Mouse (Mus musculus): ENCODE results near the gene Gp9. TPM values are rescaled to one million over a fixed set of nuclear protein-coding genes. Genes with fewer than 3 reads are reported as not detected.
"Not testable (repeated sequence)": the region's sequence is repeated elsewhere in the genome, so short reads cannot be mapped to it uniquely, and the experiment has no call there.

Gp9 gene
- total RNA-seq, 4 experiments from 2014 or later, result 0.72 to 1.4 (median 1.1) TPM

DNA sequence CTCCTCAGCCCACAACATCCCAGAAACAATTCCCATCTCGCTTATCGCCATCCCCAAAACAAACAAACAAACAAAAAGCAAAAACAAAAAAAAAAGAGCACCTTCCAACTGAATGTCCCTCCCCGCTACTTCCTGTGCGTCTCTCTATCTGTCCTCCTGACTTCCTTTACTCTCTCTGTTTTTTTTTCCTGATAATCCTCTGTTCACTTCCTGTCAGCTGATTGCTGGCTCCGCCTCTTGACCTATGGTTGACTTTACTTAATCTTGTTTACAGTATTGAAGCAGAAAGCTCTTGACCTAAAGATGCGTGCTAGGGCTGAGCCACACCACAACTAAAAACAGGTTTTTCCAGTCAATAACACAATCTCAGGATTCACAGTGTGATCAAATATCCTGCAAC lies 29.3 kb upstream of the Gp9 start:
- DNase-seq (ENCODE audit: low spot score in 2 of 2), result no peak

- DNase-seq (ENCODE audit: low spot score in 2 of 2), result no peak
These were observed 27.5 kb upstream of the Gp9 start for GRCm38 (mm10) chr6:87750184-87750910.

DNA sequence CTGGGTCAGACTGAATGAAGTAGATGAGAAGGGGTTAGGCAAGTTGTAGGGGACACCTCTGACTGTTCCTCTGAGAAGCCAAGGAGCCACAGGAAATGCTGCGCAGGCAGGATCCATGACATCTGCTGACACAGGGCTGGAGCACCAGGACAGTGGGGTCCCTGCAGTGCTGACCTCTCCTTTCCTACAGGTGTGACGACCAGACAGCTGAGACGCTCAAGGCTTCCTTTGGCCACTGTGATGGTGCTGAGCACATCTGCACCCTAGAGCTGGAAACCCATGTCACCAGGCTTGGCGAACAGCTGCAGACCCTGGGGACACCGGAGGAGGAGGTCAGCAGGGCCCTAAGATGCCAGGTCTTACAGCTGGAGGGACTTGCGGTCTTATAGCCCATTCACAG lies 26.3 kb upstream of the Gp9 start:
- no peak for DNase-seq (ENCODE audit: low spot score in 2 of 2)

DNA sequence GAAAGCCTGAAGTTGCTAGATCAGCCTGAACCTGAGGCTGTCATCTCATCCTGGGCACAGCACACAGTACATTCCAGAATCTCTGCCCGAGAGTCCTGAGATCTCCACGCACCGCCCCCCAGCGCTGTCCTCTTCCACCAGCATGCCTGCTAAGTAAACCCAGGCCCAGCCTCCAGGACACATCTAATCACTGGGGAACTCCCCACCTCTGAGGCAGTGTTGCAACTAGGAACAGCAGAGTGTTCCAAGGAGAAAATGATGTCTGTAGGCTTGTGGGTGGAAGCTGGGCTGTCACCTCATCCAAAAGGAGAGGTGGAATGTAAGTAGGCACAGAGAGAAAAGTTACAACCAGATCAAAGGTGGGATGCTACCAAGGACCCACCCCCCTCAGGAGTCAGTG lies 22.7 kb upstream of the Gp9 start:
- DNase-seq (ENCODE audit: low spot score in 2 of 2), result no peak

GRCm38 (mm10) chr6:87756896-87757295 lies 21.0 kb upstream of the Gp9 start:
- DNase-seq (ENCODE audit: low spot score in 2 of 2), result no peak

DNA sequence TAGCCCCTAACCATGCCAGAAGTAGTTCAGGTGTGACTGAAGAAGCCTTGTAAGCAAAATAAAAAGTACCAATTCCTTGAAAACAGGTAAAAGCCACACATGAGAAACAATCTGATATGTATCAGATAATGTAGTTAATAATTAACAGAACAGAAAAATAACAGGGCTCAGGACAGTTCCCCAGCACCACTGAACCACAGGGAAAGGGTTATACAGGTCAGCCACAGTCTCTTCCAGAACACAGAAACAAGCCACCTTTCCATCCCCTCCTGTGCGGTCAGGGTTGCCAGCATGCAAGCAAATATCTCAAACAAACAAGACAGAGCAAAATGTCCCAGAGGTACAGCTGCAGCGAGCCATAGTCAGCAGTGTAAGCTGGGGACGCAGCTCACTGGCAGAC lies 18.5 kb upstream of the Gp9 start:
- DNase-seq (ENCODE audit: low spot score in 2 of 2), result no peak

DNA sequence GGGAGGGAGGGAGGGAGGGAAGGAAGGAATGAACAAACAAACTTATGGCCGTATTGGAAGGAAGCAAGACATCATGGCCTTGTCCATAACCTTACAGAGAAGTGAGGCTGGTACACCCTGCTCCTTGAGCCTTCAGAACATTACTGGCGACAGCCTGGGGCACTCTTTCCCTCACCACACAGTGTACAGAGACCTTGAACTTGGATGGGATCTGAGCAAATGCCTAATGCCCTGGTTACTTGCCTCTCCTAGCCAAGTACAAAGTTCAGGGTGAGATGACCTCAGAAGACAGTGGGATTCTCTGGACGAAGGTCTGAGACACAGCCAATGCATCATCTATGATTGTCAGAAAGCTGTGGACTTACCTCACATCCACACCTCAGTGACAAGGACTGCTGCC lies 18.0 kb upstream of the Gp9 start:
- DNase-seq (ENCODE audit: low spot score in 2 of 2), result no peak

- DNase-seq (ENCODE audit: low spot score in 2 of 2), result no peak
These were observed 15.7 kb upstream of the Gp9 start for GRCm38 (mm10) chr6:87762161-87762560.

DNA sequence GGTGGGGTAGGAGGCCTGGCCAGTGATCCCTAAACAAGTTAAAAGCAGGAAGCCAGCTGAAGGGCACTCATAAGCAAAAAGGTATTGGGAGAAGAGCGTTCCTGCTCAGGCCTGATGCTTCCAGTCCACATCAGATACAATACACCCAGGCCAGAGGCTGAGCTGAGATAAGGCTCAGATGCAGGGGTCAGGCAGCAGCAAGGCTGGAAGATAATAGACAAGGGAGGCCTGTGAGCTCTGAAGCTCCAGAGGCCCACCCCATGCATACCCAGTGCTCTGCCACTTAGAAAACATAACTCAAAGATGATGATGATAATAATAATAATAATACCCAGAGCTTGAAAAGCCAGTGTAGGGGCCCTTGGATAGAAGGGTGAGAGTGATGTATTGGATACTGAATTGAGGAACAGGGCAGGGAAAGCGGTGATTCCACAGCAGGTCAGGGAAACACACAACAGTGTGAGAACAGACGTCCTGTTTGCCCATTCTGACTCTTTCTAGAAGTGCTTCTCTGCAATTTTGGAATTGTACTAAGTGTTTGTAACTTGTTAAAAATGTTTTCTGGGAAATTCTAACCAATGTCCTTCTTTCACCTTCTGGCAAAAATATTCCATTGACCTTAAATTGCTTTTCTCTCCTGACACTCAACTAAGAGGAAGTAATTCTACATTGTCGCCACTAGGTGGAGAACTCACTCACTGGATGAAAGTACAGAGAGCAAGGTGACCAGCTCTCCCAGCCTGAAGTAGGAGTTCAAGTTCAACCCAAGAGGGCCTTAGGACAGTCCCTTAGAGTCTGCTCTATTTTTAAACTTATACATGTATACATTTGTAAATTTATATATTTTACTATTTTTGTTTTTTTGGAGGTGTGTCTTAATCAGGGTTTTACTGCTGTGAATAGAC lies 14.2 kb upstream of the Gp9 start:
- no peak for DNase-seq (ENCODE audit: low spot score in 2 of 2)

GRCm38 (mm10) chr6:87764296-87764695 lies 13.6 kb upstream of the Gp9 start:
- DNase-seq (ENCODE audit: low spot score in 2 of 2), result not testable (repeated sequence)

DNA sequence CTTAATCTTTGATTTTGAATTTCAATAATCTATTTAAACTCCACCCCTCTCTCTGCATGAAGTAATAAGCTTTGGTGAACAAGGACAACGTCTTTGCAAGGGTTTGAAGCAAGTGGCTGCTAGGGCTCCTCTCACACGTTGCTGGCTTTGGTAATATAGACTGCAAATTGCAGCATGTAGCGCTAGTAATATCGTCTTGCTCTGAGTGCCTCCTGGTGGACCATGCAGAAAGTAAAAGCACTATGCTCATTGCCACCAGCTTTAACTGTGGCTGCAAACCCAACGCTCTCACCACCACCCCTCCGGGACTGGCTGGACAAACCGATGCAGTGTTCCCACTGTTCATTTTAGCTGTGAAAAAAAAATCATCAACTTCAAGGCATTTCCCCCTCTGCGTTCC lies 7.2 kb upstream of the Gp9 start:
- DNase-seq (ENCODE audit: low spot score in 2 of 2), result no peak

GRCm38 (mm10) chr6:87774466-87774865 lies 3.4 kb upstream of the Gp9 start:
- no peak for DNase-seq (ENCODE audit: low spot score in 2 of 2)

GRCm38 (mm10) chr6:87774909-87775308 lies 3.0 kb upstream of the Gp9 start:
- DNase-seq (ENCODE audit: low spot score in 2 of 2), result no peak

GRCm38 (mm10) chr6:87775588-87776245 lies 2.2 kb upstream of the Gp9 start:
- DNase-seq (ENCODE audit: low spot score in 2 of 2), result no peak

- DNase-seq (ENCODE audit: low spot score in 2 of 2), result no peak
These were observed 1.2 kb upstream of the Gp9 start for GRCm38 (mm10) chr6:87776663-87777062.

GRCm38 (mm10) chr6:87778294-87779173 lies 662 bp downstream of the Gp9 start:
- no peak for DNase-seq (ENCODE audit: low spot score in 2 of 2)

DNA sequence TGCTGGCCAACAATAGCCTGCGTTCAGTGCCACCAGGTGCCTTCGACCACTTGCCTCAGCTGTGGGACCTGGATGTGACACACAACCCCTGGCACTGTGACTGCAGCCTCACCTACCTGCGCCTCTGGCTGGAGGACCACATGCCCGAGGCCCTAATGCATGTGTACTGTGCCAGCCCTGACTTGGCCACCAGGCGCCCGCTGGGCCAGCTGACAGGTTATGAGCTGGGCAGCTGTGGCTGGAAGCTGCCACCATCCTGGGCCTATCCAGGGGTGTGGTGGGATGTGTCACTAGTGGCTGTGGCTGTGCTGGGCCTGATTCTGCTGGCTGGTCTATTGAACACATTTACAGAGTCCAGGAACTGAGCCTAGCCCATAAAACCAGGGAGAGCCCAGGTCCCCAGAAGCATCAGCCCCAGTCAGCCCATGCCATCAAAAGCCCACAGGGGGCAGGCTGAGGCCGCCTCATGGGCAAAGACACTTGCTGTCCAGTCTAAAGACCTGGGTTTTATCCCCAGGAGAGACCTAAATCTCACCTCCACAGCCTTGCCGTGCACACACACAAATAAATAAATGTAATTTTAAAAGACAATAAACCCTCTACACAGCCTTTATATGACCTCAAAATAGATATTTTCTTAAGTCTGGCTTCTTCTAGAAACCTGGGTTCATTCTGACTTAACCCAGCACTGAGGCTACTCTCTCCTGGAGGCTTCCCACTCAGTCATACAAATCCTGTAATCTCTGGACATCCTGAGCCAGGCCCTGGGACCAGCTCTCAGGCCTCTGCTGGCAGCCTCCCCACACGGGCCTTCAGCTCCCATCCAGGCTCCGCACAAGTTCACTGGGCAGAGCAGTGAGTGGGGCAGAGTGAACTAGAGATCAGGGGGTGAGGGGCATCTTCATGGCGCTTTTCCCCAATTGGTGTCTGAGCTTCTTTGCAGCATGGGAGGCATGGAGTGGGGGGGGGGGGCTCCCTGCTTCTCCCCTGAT lies 1.6 kb downstream of the Gp9 start:
- no peak for DNase-seq (ENCODE audit: low spot score in 2 of 2)

DNA sequence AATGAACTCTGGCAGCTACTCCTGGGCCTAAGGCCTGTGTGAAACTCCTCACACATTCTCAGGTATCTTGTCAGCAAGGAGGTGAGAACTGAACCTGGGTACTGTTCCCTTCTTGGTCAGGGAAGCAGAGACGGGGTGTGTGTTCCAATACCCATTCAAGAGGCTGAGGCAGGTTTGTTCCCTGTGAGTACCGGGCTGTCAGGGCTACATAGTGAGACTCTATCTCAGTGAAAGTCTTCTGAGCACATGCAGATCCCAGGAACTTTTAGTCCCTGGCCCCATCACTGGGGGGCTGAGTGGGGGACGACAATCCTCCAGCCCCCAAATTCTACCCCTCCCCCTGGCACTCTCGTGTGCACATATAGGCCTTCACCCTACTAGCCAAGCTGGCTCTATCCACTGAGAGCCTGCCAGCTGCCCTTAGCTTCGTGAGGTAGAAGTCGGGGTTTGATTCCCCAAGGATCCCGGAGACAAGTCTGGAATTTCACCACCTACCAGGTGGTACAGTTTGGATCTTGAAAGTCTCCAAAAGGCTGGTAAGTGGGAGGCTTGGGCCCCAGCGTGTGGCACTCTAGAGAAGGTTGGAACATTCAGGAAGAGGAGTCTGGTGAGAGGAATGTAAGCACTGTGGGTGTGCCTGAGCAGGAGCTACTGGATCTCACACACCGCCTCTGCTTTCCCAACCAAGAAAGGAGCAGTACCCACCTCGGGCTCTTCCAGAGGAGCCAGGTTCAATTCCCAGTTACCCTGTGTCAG lies 2.9 kb downstream of the Gp9 start:
- no peak for DNase-seq (ENCODE audit: low spot score in 2 of 2)

DNA sequence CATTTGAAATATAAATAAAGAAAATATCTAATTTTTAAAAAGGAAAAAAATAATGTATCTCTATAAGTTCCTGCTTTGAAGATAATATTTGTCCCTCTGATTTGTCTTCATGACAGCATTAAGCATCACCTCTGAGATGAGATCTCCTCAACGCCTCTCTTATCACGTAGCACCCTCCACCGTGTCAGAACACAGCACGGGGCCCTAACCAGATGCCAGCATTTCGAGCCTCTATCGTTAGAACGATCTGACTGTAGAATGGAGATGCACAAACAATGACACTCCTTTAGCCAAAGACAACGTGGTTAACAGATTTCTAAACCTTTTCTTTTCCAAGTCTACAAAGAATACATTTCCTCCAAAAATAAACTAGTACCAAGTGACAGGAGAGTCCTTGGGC lies 6.2 kb downstream of the Gp9 start:
- DNase-seq (ENCODE audit: low spot score in 2 of 2), result no peak

Measured in left cerebral cortex, adult 8-10 months (tissue).